Mouse (Mus musculus): Measurements from ENCODE around the gene Zmynd12.

DNA sequence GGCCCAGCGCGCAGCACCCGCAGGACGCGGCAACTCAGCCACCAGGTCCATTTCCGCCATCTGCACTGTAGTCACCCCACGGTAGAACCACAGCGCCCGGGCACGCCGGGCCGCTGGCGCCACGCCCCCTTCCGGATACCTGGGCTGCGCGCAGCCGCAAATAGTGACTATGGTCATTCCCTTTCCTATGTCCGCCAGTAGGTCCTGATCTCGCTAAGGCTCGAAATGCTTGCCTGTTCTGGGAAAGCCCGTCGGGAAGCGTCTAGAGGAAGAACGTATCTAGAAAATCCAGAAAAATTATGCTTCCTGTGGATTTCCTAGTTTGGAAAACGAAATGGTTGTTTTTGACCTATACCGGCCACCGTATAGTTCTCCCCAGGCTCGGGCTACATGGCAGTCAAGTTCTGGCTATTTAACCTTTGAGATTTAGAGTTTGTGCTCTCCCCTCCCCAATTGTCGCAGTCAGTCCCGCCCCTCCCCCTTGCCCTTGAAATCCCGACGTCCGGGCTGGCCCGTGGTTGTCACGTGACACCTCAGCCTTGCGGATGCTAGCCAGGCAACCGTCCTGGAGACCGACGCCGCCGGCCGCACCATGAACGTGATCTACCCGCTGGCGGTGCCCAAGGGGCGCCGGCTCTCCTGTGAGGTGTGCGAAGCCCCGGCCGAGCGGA lies at the start of gene Zmynd12, which contains the start of gene Ppcs:
- TF ChIP-seq CTCF (IDR thresholded peaks at IDR 0.05; ENCODE audit: insufficient read depth, low read length) (no peak), POLR2A (IDR thresholded peaks at IDR 0.05; ENCODE audit: borderline replicate concordance, extremely low read depth, low read depth, low read length) (peak; percentile 46; the same call in 1 of the 2 replicates)

Data from lung, adult 2 months (tissue).